Mouse (Mus musculus) layer of hippocampus, postnatal 25 days (tissue): Measurements from ENCODE around the gene Atp6v1e2. TPM values are rescaled to one million over a fixed set of nuclear protein-coding genes. Genes with fewer than 3 reads are reported as not detected.
A peak's percentile ranks its signal among the peaks of the same experiment; 100 is the strongest.

Source experiments
- DNase-seq, 2 experiments: peaks; one replicate each; pipeline ENCODE4 v3.0.0; 2022; ENCODE audit warnings: mixed read lengths in 2 of 2, low spot score in 1 of 2; ENCODE audit errors: extremely low spot score in 1 of 2
- total RNA-seq, 2 experiments: library from RNA; stranded (reverse); gene quantifications; 2 replicates each; pipeline ENCODE4 v1.2.3; 2021

The Atp6v1e2 gene
- total RNA-seq, 2 experiments from 2014 or later, result 0.27 TPM; not detected in 1

DNA sequence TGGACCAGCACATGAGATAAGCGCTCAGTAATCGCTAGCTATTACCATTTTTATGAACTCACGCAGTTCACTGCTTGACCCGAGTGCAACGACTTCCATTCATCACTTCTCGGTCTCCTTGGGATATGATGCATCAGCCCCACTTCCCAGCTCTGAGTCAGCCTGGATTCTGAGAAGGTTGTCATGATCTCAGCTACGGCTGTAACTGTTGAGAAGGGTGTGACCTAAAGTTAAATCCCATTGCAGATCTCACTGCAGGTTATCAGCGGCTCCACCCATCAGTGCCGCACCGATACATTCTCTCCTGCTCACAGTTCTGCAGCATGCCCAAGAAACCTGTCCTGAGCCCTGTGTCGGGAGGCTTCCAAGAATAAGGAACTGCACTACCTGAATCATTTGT, 28.0 kb downstream of the Atp6v1e2 start:
- no peak for DNase-seq

DNA sequence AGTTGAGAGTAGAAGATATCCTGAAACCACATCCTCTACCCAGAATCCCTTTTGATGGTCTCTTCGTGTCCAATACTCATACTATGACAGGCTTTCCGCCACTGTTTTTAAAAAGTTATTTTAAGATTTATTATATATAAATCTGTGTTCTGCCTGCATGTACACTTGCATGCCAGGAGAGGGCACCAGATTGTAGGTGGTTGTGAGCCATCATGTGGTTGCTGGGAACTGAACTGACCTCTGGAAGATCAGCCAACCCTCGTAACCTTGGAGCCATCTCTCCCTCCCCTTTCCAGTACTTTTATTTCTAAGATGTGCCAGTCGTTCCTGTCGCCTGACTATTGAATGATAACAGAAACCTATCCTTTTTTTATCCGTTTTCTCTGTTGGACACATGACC, 28.9 kb downstream of the Atp6v1e2 start:
- no peak for DNase-seq

DNA sequence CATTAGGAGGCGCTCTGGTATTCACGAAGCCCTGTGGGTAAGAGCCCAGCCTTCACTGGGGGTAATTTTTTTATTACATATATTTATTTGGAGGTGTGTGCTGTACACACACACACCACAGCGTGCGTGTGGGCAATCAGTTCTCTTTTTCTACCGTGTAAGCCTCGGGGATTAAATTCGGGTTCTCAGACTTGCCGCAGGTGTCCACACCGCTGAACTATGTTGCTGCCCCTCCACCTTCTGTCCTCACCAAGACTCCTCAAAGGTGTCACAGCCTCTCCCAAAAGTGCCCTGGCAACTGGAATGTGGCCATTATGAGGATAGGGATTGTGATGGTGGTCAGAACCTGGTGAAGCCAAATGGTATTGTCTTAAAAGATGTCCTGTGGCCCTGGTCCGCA, 30.6 kb downstream of the Atp6v1e2 start, which contains the start of gene Tmem247:
Tmem247 (plus strand) TSS at position 301 of the 400 bp plus-strand sequence.
- no peak for DNase-seq

DNA sequence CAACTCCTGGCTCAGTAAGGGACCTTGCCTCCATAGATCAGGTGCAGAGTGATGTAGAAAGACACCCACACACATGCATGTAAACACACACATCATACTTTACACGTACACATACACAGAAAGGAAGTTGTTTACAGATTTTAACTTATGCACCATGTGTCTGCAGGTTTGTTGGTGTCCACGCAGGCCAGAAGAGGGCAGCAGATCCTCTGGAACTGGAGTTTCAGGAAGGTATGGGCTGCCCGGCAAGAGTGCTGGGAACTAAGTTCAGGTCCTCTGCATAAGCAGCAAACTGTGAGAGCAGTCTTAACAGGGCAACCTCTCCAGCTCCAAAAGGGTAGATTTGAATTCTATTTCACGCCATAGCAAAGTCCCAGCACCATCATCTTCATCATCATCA, 32.2 kb downstream of the Atp6v1e2 start:
- no peak for DNase-seq

GRCm38 (mm10) chr17:86913003-86913607, 34.6 kb downstream of the Atp6v1e2 start:
- peak in 1 of 2 experiments; percentile 0 for DNase-seq

DNA sequence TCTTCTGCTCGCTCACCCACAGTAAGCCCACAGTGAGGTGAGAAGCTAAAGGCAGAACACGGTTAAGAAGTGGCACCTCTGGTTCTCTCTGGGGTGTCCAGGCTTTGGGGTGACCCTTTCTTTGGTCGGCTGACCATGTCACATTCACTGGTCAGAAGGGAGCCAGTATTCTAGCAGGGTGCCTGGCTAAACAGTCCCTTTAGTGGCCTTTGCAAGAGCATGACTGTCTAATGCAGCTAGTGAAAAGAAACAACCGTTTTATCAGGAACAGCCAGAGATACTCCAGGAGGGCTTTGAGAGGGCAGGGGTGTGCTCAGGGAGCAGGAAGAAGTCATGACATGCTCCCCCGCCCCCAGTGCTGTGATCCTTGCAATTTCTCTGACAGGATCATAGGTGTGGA, 36.4 kb downstream of the Atp6v1e2 start:
- DNase-seq, result peak in 1 of 2 experiments; percentile 4

- peak in 1 of 2 experiments; percentile 60 for DNase-seq
These were observed 37.8 kb downstream of the Atp6v1e2 start for GRCm38 (mm10) chr17:86909733-86910495.

DNA sequence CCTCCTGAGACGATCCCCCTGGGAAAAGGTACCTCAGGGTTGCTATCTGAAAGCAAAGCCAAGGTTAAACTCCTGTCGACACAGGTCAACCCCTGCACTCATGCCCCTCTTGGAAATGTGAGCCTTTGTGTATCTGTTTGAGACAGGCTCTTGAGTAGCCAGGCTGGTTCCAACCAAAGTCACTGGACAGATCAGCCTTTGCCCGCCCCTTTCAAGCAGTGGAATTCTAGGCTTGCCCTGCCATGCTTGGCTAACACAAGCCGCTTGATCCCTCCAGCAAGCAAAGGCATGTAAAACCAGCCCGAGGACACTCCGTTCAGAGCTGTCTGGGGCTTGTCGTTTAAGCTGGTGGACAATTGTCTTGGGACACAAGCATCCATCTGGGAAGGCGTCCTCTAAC, 39.4 kb downstream of the Atp6v1e2 start:
- no peak for DNase-seq

DNA sequence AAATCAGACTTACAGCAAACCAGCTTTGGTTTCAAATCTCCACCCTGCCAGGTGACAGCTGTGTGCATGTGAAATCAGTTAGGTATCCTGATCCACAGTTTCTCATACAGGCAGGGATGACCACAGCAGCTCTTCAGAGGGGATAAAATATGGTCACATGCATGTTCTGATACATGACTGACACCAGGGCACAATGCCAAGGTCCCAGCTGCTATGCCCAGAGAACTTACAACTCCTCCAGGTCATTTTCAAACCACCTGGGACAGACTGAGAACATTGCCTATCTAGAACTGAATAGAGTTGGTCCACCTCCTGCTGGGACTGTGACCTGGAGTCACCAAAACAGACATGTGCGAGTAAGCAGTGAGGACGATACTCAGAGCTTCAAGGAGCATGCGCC, 40.6 kb downstream of the Atp6v1e2 start:
- DNase-seq, result no peak

DNA sequence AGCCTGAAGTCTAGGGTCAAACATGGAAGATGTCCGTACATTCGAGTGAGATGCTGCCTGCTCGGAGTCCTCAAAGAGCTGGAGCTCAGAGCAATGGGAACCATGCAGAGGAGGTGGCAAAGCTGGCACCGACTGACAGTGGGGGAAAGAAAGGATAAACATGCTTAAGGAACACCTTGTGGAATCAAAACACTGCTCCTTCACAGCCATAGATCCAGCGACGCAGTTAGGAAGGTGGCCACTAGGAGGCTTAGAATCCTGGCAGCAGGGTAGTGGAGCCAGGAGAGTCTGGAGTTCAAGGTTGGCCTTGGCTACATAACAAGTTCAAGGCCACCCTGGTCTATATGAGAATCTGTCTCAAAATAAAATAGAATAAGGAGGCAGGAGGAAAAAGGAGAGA, 41.1 kb downstream of the Atp6v1e2 start:
- DNase-seq, result no peak

GRCm38 (mm10) chr17:86906136-86906461, 41.6 kb downstream of the Atp6v1e2 start:
- peak; percentile 68 to 96 for DNase-seq

DNA sequence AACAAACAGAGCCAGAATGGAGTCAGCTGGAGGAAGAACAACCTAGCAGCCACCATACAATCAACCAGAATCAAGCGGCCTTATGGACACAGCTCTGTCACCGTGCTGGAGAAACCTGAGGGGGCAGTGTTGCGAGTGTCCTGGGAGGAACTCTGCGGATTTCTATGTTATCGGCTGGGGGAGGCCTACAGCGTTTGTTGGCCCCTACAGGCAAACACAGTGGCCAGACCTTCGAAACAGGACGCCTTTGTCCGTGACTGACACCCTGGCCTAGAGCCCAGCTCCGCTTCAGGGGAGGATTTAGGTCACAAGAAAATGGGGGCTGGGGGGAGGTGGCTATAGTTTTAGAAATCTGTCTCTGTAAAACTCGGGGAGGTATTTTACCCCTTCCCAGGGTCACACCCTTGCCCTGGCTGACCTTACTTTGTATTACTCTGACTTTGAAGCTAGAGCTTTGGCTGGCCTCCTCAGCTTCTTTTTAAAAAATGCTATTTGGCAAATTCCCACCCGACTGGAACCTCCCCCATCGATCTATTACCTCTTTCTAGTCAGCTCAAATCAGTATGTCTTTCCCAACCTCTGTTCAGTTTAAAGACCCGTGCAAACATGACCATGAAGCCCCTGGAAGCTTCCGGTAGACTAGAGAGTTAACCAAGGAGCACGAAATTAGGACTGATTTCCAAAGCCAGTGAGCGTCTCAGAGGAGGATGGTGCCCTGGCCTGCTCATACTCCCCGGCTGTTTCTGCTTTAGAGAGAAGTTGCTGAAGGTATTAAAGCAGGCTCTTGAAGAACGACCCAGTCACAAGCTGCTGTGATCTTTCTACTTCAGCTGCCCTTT, 42.2 kb downstream of the Atp6v1e2 start:
- DNase-seq, result peak in 1 of 2 experiments; percentile 31

DNA sequence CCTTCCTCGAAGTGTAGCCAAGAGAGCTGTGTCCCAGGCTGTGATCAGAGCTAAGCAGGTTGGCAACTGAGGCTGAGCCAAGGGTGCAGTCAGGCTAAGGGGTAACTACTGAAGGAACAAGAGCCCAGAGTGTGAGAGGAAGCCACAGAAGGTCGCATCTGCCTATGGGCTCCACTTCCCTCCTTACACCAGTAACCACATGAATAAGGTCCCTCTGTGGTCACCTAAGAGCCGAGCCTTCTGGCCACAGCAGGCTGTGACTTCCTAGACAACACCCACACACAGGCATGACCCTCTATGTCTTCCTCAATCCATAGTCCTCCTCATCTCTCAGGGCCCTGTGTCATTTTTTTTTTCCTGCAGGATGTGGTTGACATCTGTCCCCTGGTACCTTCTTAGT, 43.5 kb downstream of the Atp6v1e2 start:
- no peak for DNase-seq

GRCm38 (mm10) chr17:86903596-86903995, 44.1 kb downstream of the Atp6v1e2 start:
- no peak for DNase-seq

DNA sequence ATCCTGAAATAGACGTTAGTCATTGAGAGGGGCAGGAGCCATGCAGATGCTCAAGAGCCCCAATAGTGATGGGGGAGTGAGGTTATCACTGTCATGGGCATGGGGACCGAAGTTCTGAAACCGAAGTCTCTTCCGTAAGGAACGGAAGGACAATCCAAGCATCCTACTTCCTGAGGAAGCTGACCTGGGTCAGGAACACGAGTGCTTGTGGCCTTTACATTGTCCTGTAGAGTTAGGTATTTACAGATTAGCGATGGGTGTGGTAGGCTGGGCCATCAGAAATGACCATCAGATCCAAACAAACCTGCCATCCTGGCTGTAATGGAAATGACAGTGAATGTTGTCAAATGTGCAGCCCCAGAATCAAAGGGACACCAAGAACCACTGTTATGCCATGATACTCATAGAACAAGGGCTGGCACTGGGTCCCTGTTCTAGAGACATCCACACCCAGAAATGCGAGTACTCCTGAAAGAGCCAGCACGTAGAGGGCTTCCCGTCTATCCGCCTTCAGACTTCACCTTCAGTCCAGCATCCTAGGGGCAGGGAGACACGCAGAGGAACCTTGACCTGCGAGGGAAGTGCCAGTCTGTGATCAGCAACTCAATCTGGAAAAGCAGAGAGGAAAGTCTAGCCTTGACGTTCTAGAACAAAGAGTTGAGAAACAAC, 45.2 kb downstream of the Atp6v1e2 start:
- DNase-seq, result no peak

GRCm38 (mm10) chr17:86900564-86900963, 47.1 kb downstream of the Atp6v1e2 start:
- DNase-seq, result no peak

DNA sequence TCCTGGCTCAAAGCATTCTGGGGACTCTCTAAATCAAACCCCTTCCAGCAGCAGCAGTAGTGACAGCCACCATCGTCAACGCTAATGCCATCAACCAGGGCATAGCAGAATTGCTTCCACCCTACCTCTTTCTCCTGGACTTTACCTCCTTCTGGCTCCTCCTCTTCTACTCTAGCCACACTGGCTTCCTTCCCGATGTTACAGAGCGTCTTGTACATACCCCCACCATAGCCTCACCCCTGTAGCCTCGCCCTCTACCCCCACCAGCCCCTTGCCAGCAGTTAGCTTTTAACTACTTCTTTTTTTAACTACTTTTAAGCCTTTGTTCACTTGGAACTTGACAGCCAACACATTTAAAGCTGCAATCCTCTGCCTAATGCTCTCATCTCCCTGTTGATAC, 47.9 kb downstream of the Atp6v1e2 start:
- DNase-seq, result no peak

DNA sequence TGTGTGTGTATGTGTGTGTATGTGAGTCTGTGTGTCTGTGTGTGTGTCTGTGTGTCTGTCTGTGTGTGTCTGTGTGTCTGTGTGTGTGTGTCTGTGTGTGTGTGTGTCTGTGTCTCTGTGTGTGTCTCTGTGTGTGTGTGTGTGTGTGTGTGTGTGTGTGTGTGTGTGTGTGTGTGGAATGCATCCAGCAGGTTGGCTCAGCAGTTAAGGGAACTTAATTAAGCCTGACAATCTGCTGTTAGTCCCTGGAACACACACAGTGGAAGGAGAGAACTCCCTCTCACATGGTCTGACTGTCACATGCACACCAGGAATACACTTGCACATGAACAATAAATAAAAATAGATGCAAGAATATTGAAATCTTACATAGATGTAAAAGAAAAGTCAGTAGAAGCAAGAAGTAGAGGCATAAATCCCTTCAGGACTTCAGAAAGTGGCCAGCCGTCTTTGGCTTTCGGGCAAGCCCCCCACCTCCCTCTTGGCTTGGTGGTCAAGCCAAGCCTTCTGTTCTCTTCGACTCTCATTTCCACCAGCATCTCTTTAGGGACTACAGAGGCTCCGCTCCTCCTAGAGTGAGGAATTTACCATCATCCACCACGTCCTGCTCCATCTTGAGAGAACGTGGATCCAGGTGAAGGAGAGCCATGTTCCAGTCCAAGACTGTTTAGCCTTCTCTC, 50.1 kb downstream of the Atp6v1e2 start:
- DNase-seq, result no peak

- DNase-seq, result no peak
These were observed 52.5 kb downstream of the Atp6v1e2 start for GRCm38 (mm10) chr17:86895191-86895590.
